Mouse (Mus musculus) limb, embryonic 14.5 days (tissue): ENCODE results near the gene Rhou. TPM values are rescaled to one million over a fixed set of nuclear protein-coding genes. Genes with fewer than 3 reads are reported as not detected.

Experiments
- ATAC-seq: fragments of 200-750 bp; cut with Nextera tagmentation; 2 replicates; pipeline ENCODE4 v1.8.0; 2017; ENCODE audit warnings: low read depth, moderate number of reproducible peaks, moderate TSS enrichment; ENCODE audit not compliant: low FRiP score
- DNase-seq: peaks from one replicate; pipeline ENCODE4 v3.0.0-alpha.2; 2015; ENCODE audit warnings: low spot score
- H3K27ac ChIP-seq: fragments of 300-500 bp; sonication (generic); replicated peaks from 2 replicates; pipeline ENCODE4 v1.5.1; 2014; ENCODE audit warnings: low read depth, mild to moderate bottlenecking, low read length, moderate library complexity, mixed read lengths
- H3K27me3 ChIP-seq: fragments of 300-500 bp; sonication (generic); 2 replicates; pipeline ENCODE4 v1.6.1; 2014; ENCODE audit warnings: low read length, mixed read lengths; ENCODE audit not compliant: control insufficient read depth, insufficient read depth
- H3K36me3 ChIP-seq: fragments of 300-500 bp; sonication (generic); 2 replicates; pipeline ENCODE4 v1.6.1; 2014; ENCODE audit warnings: mild to moderate bottlenecking, low read length, moderate library complexity, mixed read lengths; ENCODE audit not compliant: control insufficient read depth, insufficient read depth
- H3K4me1 ChIP-seq: fragments of 300-500 bp; sonication (generic); 2 replicates; pipeline ENCODE4 v1.6.1; 2014; ENCODE audit warnings: antibody characterized with exemption, low read length, mixed read lengths; ENCODE audit not compliant: control insufficient read depth, insufficient read depth
- H3K4me2 ChIP-seq: fragments of 300-500 bp; sonication (generic); replicated peaks from 2 replicates; pipeline ENCODE4 v1.6.1; 2014; ENCODE audit warnings: low read depth, mild to moderate bottlenecking, low read length, moderate library complexity; ENCODE audit not compliant: severe bottlenecking
- H3K4me3 ChIP-seq: fragments of 300-500 bp; sonication (generic); replicated peaks from 2 replicates; pipeline ENCODE4 v1.5.1; 2014; ENCODE audit warnings: low read length
- H3K9ac ChIP-seq: fragments of 300-500 bp; sonication (generic); 2 replicates; pipeline ENCODE4 v1.6.1; 2014; ENCODE audit warnings: mild to moderate bottlenecking, low read depth, low read length, moderate library complexity; ENCODE audit not compliant: severe bottlenecking
- H3K9me3 ChIP-seq: fragments of 300-500 bp; sonication (generic); 2 replicates; pipeline ENCODE4 v1.6.1; 2016; ENCODE audit warnings: low read length; ENCODE audit not compliant: control insufficient read depth
- POLR2A ChIP-seq: fragments of 200-500 bp; IDR thresholded peaks from 2 replicates; pipeline ENCODE4 v1.8.0; 2012; ENCODE audit warnings: inconsistent platforms, mild to moderate bottlenecking, moderate library complexity, borderline replicate concordance; ENCODE audit not compliant: insufficient read depth, insufficient read length; ENCODE audit errors: extremely low read depth
- WGBS: fragments of 180-500 bp; shearing (Covaris S2); extraction: QIAGEN DNeasy Blood & Tissue Kit; methylation state at CpG from one replicate; pipeline ENCODE4 v1.1.7; 2014; 5-methylcytosine and 5-hydroxymethylcytosine counted together
- polyA plus RNA-seq, 2 experiments: library from polyadenylated mRNA; depleted of rRNA in 1 of 2; stranded (reverse) in 1 of 2; unstranded in 1 of 2; fragments of >200 nt; fragmentation: Nextera tagmentation in 1 of 2; extraction: Ambion mirVana in 1 of 2; gene quantifications; 2 replicates each; pipeline versions ENCODE4 v1.2.1 to v1.2.3; 2012 to 2014

Gene Rhou
- polyA plus RNA-seq, 2 experiments, result 11.0 to 21.2 TPM

DNA sequence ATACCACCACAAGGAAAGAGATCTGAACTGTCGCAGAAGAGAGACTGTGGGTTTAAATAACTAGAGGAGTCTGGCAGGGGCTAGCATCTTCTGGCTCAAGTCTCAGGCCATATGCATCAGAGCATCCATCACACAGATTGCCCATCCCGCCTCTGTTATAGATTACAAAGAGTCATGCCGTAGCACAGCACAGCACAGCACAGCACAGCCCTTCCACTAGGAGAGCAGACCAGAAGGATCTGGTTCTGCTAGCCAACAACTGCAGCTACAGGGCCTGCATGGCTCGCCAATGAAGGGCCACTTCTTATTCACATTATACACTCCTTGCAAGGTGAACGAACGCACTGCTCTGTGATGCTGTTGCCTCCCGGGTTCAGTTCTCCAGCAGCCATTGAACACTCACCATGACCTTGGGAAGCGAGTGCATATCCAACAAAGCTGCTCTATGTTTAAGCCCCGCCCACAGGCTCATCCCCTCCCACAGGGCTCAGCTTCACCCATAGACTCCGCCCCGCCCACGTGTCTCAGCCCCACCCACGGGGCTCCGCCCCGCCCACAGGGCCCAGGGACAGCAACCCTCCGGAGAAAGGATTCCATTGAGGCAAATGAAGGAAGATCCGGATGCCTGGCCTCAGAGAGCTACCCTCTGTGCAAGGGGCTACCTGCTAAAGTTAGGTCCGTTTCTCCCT, 28.5 kb downstream of the Rhou start:
- ATAC-seq (0 out of 2 replicates have a peak, but pooled peaks have one; percentile 26), DNase-seq (peak; percentile 49)
- Histone ChIP-seq H3K4me2 (peak overlapping the region; percentile 27; the same call in 1 of the 2 replicates), H3K27ac (no peak overlapping the region), H3K9me3 (no peaks in the 10 kb centered on the region), H3K4me1 (no peaks in the 10 kb centered on the region), H3K27me3 (no peaks in the 10 kb centered on the region), H3K4me3 (no peak overlapping the region), H3K36me3 (no peaks in the 10 kb centered on the region), H3K9ac (no peak overlapping the region)
- no peak for TF ChIP-seq POLR2A
- 22% methylated on average over 16 of the region's 18 CpGs for WGBS

DNA sequence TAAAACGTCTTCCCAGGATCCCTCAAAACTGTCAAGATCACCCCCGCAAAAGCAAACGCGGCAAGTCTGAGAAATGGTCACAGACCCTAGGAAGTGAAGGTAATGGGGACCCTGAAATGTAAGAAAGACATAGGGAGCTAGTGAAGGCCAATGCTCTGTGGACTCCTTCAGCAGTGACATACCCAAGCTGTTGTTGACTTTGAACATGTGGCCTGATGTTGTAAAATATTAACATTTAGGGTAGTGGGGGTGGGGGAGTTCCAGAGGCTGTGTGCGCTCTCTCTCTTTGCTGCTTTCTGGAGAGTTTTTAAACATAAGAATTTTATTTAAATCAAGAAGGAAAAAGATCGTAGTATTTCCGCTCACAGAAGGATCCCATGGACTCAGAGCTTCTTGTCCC, 29.6 kb downstream of the Rhou start:
- DNase-seq (no peak), ATAC-seq (no peak)
- Histone ChIP-seq H3K27me3 (no peaks in the 10 kb centered on the region), H3K9me3 (no peaks in the 10 kb centered on the region), H3K27ac (no peak overlapping the region), H3K4me3 (no peak overlapping the region), H3K4me1 (no peaks in the 10 kb centered on the region), H3K36me3 (no peaks in the 10 kb centered on the region), H3K4me2 (no peak overlapping the region), H3K9ac (no peak overlapping the region)
- 51% methylated on average over 7 of the region's 7 CpGs for WGBS
- no peak for TF ChIP-seq POLR2A

DNA sequence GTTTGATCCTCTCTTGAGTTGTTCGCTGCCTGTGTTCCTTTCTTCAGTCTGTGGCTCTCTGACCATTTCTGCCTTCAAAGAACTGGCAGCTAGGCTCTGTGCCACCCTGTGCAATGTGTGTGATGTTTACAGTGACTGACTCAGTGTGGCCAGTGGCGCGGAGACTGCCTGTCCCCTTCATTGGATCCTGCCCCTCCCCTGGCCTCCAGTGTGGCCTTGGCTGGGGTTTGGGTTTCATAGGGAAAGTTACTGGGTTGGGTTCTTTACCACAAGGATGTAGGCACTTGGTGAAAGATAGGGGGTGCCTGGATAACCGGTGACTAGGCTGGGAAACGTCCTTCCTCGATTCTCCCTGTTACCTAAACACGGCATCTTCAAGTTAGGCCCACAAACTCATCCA, 31.1 kb downstream of the Rhou start:
- no peaks in the 10 kb centered on the region for H3K27me3 ChIP-seq
- 79% methylated on average over 7 of the region's 7 CpGs for WGBS
- H3K4me1 ChIP-seq, result no peaks in the 10 kb centered on the region
- no peak overlapping the region for H3K4me3 ChIP-seq
- no peak overlapping the region for H3K4me2 ChIP-seq
- H3K9me3 ChIP-seq, result no peaks in the 10 kb centered on the region
- no peak overlapping the region for H3K27ac ChIP-seq
- no peak overlapping the region for H3K9ac ChIP-seq
- no peaks in the 10 kb centered on the region for H3K36me3 ChIP-seq
- TF ChIP-seq POLR2A, result no peak
- DNase-seq, result no peak
- no peak for ATAC-seq

GRCm38 (mm10) chr8:123685477-123685876, 31.7 kb downstream of the Rhou start:
- Histone ChIP-seq H3K4me1 (no peaks in the 10 kb centered on the region), H3K4me2 (no peak overlapping the region), H3K9ac (no peak overlapping the region), H3K27me3 (no peaks in the 10 kb centered on the region), H3K36me3 (no peaks in the 10 kb centered on the region), H3K9me3 (no peaks in the 10 kb centered on the region), H3K27ac (no peak overlapping the region), H3K4me3 (no peak overlapping the region)
- DNase-seq (no peak), ATAC-seq (no peak)
- TF ChIP-seq POLR2A, result no peak
- 50% methylated on average over 4 of the region's 4 CpGs for WGBS

DNA sequence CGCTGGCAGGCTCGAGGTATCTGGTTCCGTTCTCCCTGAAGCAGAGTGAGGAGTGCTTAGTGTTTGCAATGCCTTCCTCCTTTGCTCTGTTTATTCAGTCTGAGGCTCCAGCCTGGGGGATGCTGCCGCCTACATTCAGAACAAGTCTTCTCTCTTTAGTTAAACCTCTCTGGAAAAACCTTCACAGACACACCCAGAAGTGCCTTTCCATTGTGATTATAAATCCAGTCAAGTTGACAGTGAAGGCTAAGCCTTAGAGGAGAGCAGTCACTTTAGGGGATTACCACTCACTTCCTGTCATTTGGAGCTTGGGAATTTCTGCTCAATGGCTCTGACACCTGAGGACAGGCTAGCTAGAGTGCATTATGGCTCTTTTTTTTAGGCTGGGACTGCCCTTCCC, 34.1 kb downstream of the Rhou start:
- WGBS, result 37% methylated on average over 4 of the region's 4 CpGs
- Histone ChIP-seq H3K4me3 (no peak overlapping the region), H3K27me3 (no peaks in the 10 kb centered on the region), H3K36me3 (no peaks in the 10 kb centered on the region), H3K9me3 (no peaks in the 10 kb centered on the region), H3K4me1 (no peaks in the 10 kb centered on the region), H3K9ac (no peak overlapping the region), H3K4me2 (no peak overlapping the region), H3K27ac (no peak overlapping the region)
- ATAC-seq (no peak), DNase-seq (no peak)
- no peak for TF ChIP-seq POLR2A
